Mouse (Mus musculus) layer of hippocampus, postnatal 14 days (tissue): Measurements from ENCODE around the gene Zbtb8b. TPM values are rescaled to one million over a fixed set of nuclear protein-coding genes. Genes with fewer than 3 reads are reported as not detected.

Experiments used
- DNase-seq, 2 experiments: peaks; one replicate each; pipeline ENCODE4 v3.0.0; 2021 to 2022; ENCODE audit warnings: low spot score in 2 of 2, mixed read lengths in 1 of 2
- total RNA-seq, 2 experiments: library from RNA; stranded (reverse); gene quantifications; 2 replicates each; pipeline ENCODE4 v1.2.3; 2021

Gene Zbtb8b
- total RNA-seq, 2 experiments from 2014 or later, result 4.0 to 5.0 TPM

DNA sequence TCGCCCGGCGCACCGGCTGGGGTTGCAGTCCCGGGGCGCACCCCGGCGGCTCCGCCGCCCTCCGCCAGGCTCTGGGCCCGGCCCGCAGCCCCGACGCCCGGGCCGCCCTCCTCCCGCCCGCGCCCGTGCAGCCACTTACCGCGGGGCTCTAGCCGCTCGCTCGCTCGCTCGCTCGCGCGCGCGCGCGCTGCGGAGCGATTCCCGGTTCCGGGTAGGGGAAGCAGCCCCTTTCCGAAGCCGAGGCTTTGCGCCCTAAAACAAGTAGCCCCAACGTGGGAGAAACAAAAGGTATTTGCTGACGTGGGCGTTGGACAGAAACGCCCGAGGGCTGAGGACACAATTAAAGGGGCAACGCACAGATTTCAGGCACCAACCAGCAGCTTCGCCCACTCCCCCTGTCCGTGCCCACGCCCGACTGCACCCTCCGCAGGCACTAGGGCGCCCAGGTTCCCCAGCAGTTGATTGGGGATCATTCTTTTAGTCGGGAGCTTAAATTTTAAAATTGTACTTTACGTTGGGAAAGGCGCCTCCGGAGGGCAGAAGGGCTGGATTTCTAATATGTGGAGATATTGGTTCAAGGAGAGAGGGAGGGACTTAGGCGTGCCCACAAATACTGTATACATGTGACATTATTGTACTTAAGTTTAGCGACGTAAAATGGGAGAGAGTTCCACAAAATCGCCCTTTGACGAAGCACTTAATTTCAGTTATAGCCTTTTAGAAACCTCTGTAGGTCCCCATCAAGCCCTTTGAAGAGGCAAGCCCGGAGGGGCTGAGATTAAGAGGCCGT is 62.9 kb downstream of the Zbtb8b start, which contains the start of gene Zbtb8a:
Gene Zbtb8a, minus strand, starts transcription at position 516 of the 790 bp plus-strand sequence.
- DNase-seq, result peak; percentile 19 to 45

GRCm38 (mm10) chr4:129376961-129377545 is 63.6 kb downstream of the Zbtb8b start:
- peak; percentile 30 to 43 for DNase-seq

DNA sequence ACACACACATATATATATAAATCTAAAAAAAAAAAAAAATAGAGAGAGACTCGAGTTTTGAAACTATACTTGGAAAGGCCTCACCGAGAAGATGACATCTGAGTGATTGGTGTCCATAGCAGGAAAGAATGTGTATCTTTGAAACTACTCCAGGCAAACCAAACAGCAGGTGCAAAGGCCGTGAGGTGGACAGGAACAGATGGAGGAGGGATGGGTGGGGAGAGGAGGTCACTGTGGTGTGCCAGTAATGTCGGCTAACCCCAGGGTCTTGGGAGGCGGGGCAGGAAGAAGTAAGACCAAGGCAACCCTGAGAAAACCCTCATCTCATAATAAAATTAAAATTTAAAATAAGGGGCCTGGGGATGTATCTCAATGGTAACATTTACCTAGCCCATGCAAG is 64.8 kb downstream of the Zbtb8b start:
- DNase-seq, result no peak

Other genes starting within 250 kb of the Zbtb8b start
- 10 to 100 TPM; 10.7 to 11.7 TPM for gene C77080, start 179.4 kb downstream of the Zbtb8b start, total RNA-seq
- gene Sync, start 153.2 kb downstream of the Zbtb8b start, total RNA-seq, result 1 to 10 TPM; 1.2 TPM
- gene Rbbp4, start 105.5 kb downstream of the Zbtb8b start, total RNA-seq, result 100 to 1,000 TPM; 130 to 131 TPM
- gene Zbtb8os, start 105.2 kb downstream of the Zbtb8b start, total RNA-seq, result 10 to 100 TPM; 23.7 to 26.3 TPM
- 1 to 10 TPM; 6.1 to 6.3 TPM for gene Zbtb8a, start 62.7 kb downstream of the Zbtb8b start, total RNA-seq
- 10 to 100 TPM; 52.2 to 54.2 TPM for gene Bsdc1, start 20.7 kb upstream of the Zbtb8b start, total RNA-seq
- not detected for gene Tssk3, start 50.2 kb upstream of the Zbtb8b start, total RNA-seq
- gene Fam229a, start 50.3 kb upstream of the Zbtb8b start, total RNA-seq, result under 1 TPM in 1 of 2 experiments, not detected in 1; 0.72 TPM
- gene Marcksl1, start 72.7 kb upstream of the Zbtb8b start, total RNA-seq, result 100 to 1,000 TPM; 372 to 379 TPM
- gene Hdac1, start 101.9 kb upstream of the Zbtb8b start, total RNA-seq, result 10 to 100 TPM; 36.4 to 44.6 TPM
- 1 to 10 TPM; 4.0 to 4.4 TPM for gene Lck, start 132.8 kb upstream of the Zbtb8b start, total RNA-seq
- gene Fam167b, start 137.7 kb upstream of the Zbtb8b start, total RNA-seq, result under 1 TPM in 1 of 2 experiments, not detected in 1; 0.37 TPM
- 100 to 1,000 TPM; 121 to 128 TPM for gene Eif3i, start 159.8 kb upstream of the Zbtb8b start, total RNA-seq
- gene Tmem234, start 159.8 kb upstream of the Zbtb8b start, total RNA-seq, result 10 to 100 TPM; 86.1 to 90.9 TPM
- gene Dcdc2b, start 173.4 kb upstream of the Zbtb8b start, total RNA-seq, result 1 to 10 TPM; 3.4 to 4.4 TPM
- 10 to 100 TPM; 31.3 to 35.7 TPM for gene Iqcc, start 178.2 kb upstream of the Zbtb8b start, total RNA-seq
- gene Ccdc28b, start 183.1 kb upstream of the Zbtb8b start, total RNA-seq, result 100 to 1,000 TPM; 102 to 116 TPM
- gene Txlna, start 200.2 kb upstream of the Zbtb8b start, total RNA-seq, result 10 to 100 TPM; 39.8 to 46.9 TPM
- 10 to 100 TPM; 88.9 to 93.4 TPM for gene Kpna6, start 231.9 kb upstream of the Zbtb8b start, total RNA-seq